Mouse (Mus musculus): Measurements from ENCODE around the gene Map3k14. TPM values are rescaled to one million over a fixed set of nuclear protein-coding genes. Genes with fewer than 3 reads are reported as not detected.
A peak's percentile ranks its signal among the peaks of the same experiment; 100 is the strongest.

The Map3k14 gene
- total and polyA plus RNA-seq, 3 experiments = 0.39 to 0.99 TPM; not detected in 1

DNA sequence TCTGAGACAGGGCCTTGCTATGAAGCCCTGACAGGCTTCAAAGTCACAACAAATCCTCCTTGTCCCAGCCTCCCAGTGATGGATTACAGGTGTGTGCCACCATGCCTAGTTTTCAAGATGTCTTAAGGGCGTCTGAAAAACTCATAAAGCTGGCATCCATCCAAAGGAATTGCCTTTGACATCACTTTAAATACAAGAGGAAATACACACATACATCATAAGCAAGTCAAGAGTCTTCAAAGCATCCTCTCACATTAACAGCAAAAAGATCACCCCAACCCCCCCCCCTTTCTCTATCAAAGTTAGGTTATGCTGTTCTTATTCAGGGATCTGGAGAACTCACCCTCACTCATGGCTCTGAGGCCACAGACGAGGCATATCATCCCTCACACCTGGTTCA is 1.4 kb downstream of the Map3k14 start:
- Histone ChIP-seq H3K36me3 (ENCODE audit: control insufficient read depth in 1 of 2, insufficient read depth in 2 of 2, low read length in 2 of 2) (peaks cover 0 to 24% of the 10 kb centered on the region in 2 experiments; a peak in 2 of 4 replicates), H3K4me3 (ENCODE audit: control insufficient read depth in 1 of 2, insufficient read depth in 1 of 2, low read depth in 2 of 2, low read length in 2 of 2) (no peak overlapping the region), H3K4me1 (ENCODE audit: control insufficient read depth in 1 of 2, insufficient read depth in 2 of 2, low read length in 2 of 2) (peaks cover 12 to 31% of the 10 kb centered on the region in 2 experiments), H3K9ac (ENCODE audit: control insufficient read depth, low read depth, low read length, poor library complexity, severe bottlenecking) (no peak overlapping the region), H3K9me3 (replicated peaks; ENCODE audit: insufficient read depth, low read length) (no peaks in the 10 kb centered on the region), H3K79me2 (ENCODE audit: control insufficient read depth, insufficient read depth, low read length, poor library complexity) (no peaks in the 10 kb centered on the region; the same call in 1 of the 2 replicates), H3K27ac (ENCODE audit: control insufficient read depth, low read depth, low read length) (0 out of 2 replicates have a peak overlapping the region, but pooled peaks have one; percentile 13), H3K27me3 (ENCODE audit: control insufficient read depth in 1 of 2, insufficient read depth in 2 of 2, low read length in 2 of 2) (no peaks in the 10 kb centered on the region; a peak in 1 of 4 replicates)
- DNase-seq (ENCODE audit: low read depth, low spot score) = no peak
- TF ChIP-seq ZKSCAN1 (IDR thresholded peaks at IDR 0.05; ENCODE audit: low read depth, low read length) = no peak
- TF ChIP-seq MXI1 (IDR thresholded peaks at IDR 0.05; ENCODE audit: low read depth, low read length) = no peak
- no peak for TF ChIP-seq EP300 (IDR thresholded peaks at IDR 0.05; ENCODE audit: low read depth in 1 of 2, low read length in 2 of 2)
- TF ChIP-seq USF1 (IDR thresholded peaks at IDR 0.05; ENCODE audit: low read depth, low read length) = no peak
- TF ChIP-seq NRF1 (IDR thresholded peaks at IDR 0.05; ENCODE audit: insufficient read depth, low read depth, low read length, poor library complexity, severe bottlenecking) = no peak
- no peak for TF ChIP-seq MAZ (IDR thresholded peaks at IDR 0.05; ENCODE audit: low read depth, low read length)

DNA sequence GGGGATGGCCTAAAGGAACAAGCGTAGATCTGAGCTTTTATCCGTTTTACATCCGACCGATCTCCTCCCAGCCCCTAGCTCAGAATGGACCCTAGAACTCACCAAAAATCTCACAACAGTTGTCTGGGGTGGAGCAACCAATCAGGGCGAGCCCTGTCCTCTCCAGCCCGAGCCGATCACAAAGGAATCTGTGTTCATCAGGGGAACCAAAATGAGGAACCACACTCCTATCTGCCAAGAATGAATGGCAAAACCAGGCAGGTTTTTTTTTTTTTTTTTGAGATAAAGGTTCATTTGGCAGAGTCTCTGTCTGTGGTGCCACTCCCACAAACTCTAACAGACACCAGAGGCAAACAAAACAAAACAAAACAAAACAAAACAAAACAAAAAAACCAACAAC is 2.1 kb downstream of the Map3k14 start:
- Histone ChIP-seq H3K4me1 (ENCODE audit: control insufficient read depth in 1 of 2, insufficient read depth in 2 of 2, low read length in 2 of 2) (peaks cover 12 to 30% of the 10 kb centered on the region in 2 experiments), H3K27ac (ENCODE audit: control insufficient read depth, low read depth, low read length) (no peak overlapping the region), H3K9ac (ENCODE audit: control insufficient read depth, low read depth, low read length, poor library complexity, severe bottlenecking) (no peak overlapping the region), H3K9me3 (replicated peaks; ENCODE audit: insufficient read depth, low read length) (no peaks in the 10 kb centered on the region), H3K4me3 (ENCODE audit: control insufficient read depth in 1 of 2, insufficient read depth in 1 of 2, low read depth in 2 of 2, low read length in 2 of 2) (no peak overlapping the region), H3K27me3 (ENCODE audit: control insufficient read depth in 1 of 2, insufficient read depth in 2 of 2, low read length in 2 of 2) (no peaks in the 10 kb centered on the region), H3K36me3 (ENCODE audit: control insufficient read depth in 1 of 2, insufficient read depth in 2 of 2, low read length in 2 of 2) (peaks cover 0 to 24% of the 10 kb centered on the region in 2 experiments; a peak in 2 of 4 replicates), H3K79me2 (ENCODE audit: control insufficient read depth, insufficient read depth, low read length, poor library complexity) (no peaks in the 10 kb centered on the region; the same call in 1 of the 2 replicates)
- peak; percentile 90 for DNase-seq (ENCODE audit: low read depth, low spot score)
- TF ChIP-seq SIN3A (IDR thresholded peaks at IDR 0.05; ENCODE audit: low read length) = peak; percentile 80
- TF ChIP-seq EP300 (IDR thresholded peaks at IDR 0.05; ENCODE audit: low read depth in 1 of 2, low read length in 2 of 2) = peak; percentile 96 to 97
- TF ChIP-seq MAX (IDR thresholded peaks at IDR 0.05; ENCODE audit: low read length) = no peak
- peak; percentile 96 for TF ChIP-seq TCF12 (IDR thresholded peaks at IDR 0.05; ENCODE audit: low read depth, low read length)
- TF ChIP-seq ZNF384 (IDR thresholded peaks at IDR 0.05; ENCODE audit: low read depth, low read length) = peak; percentile 99
- no peak for TF ChIP-seq USF2 (IDR thresholded peaks at IDR 0.05; ENCODE audit: borderline replicate concordance in 1 of 2, insufficient read depth in 1 of 2, low read depth in 1 of 2, low read length in 2 of 2)
- TF ChIP-seq MAFK (IDR thresholded peaks at IDR 0.05; ENCODE audit: borderline replicate concordance, low read depth, low read length) = peak; percentile 69; the same call in 1 of the 2 replicates
- TF ChIP-seq ETS1 (IDR thresholded peaks at IDR 0.05; ENCODE audit: low read depth, low read length) = peak; percentile 91
- TF ChIP-seq GATA1 (IDR thresholded peaks at IDR 0.05; ENCODE audit: low read depth, low read length) = peak; percentile 98
- no peak for TF ChIP-seq USF1 (IDR thresholded peaks at IDR 0.05; ENCODE audit: low read depth, low read length)
- no peak for TF ChIP-seq UBTF (IDR thresholded peaks at IDR 0.05; ENCODE audit: borderline replicate concordance, insufficient read depth, low read depth, low read length)
- TF ChIP-seq ZKSCAN1 (IDR thresholded peaks at IDR 0.05; ENCODE audit: low read depth, low read length) = peak; percentile 75; the same call in 1 of the 2 replicates
- TF ChIP-seq TBP (IDR thresholded peaks at IDR 0.05; ENCODE audit: low read depth, low read length) = 0 out of 2 replicates have a peak, but pooled peaks have one; percentile 14
- TF ChIP-seq CTCF (IDR thresholded peaks at IDR 0.05 in 2 of 3, conservative IDR thresholded peaks at IDR 0.05 in 1 of 3; ENCODE audit: control insufficient read depth in 1 of 3, insufficient read depth in 1 of 3, low read depth in 2 of 3, low read length in 3 of 3, poor library complexity in 1 of 3, severe bottlenecking in 1 of 3) = no peak
- peak; percentile 61 for TF ChIP-seq BHLHE40 (IDR thresholded peaks at IDR 0.05; ENCODE audit: borderline replicate concordance, low read depth, low read length)
- TF ChIP-seq MYC (IDR thresholded peaks at IDR 0.05; ENCODE audit: low read depth, low read length) = 0 out of 2 replicates have a peak, but pooled peaks have one; percentile 43
- TF ChIP-seq RCOR1 (IDR thresholded peaks at IDR 0.05; ENCODE audit: low read depth, low read length) = peak; percentile 100
- peak; percentile 76 for TF ChIP-seq TAL1 (IDR thresholded peaks at IDR 0.05; ENCODE audit: low read length)

Measured in MEL (cell line).